Mouse (Mus musculus): ENCODE measurements around the gene Evi5l.

GRCm38 (mm10) chr8:4256911-4257310, 90.5 kb downstream of the Evi5l start:
- no peak for TF ChIP-seq CTCF (IDR thresholded peaks at IDR 0.05; ENCODE audit: insufficient read depth, low read length)
- TF ChIP-seq POLR2A (IDR thresholded peaks at IDR 0.05; ENCODE audit: borderline replicate concordance, extremely low read depth, low read depth, low read length), result no peak

Data from lung, adult 2 months (tissue).